Mouse (Mus musculus) bone marrow macrophage, adult 2 months (primary cell): ENCODE results near the gene Aatk. TPM values are rescaled to one million over a fixed set of nuclear protein-coding genes. Genes with fewer than 3 reads are reported as not detected.

ENCODE experiments used
- H3K27ac ChIP-seq: 2 replicates; pipeline ENCODE4 v1.5.1; 2012; ENCODE audit warnings: low read depth, low read length; ENCODE audit not compliant: insufficient read depth
- H3K4me1 ChIP-seq: 2 replicates; pipeline ENCODE4 v1.6.1; 2012; ENCODE audit warnings: low read length; ENCODE audit not compliant: control insufficient read depth, insufficient read depth
- H3K4me3 ChIP-seq: 2 replicates; pipeline ENCODE4 v1.5.1; 2012; ENCODE audit warnings: mild to moderate bottlenecking, low read length, moderate library complexity; ENCODE audit not compliant: insufficient read depth
- CTCF ChIP-seq: IDR thresholded peaks from 2 replicates; pipeline ENCODE4 v1.5.1; 2012; ENCODE audit warnings: low read depth, mild to moderate bottlenecking, low read length, moderate library complexity
- POLR2A ChIP-seq: IDR thresholded peaks from 2 replicates; pipeline ENCODE4 v1.6.1; 2012; ENCODE audit warnings: mild to moderate bottlenecking, low read depth, low read length, borderline replicate concordance
- polyA plus RNA-seq: library from polyadenylated mRNA; stranded (reverse); fragments of >200 nt; gene quantifications from 2 replicates; pipeline ENCODE4 v1.2.4, GENCODE M21; 2012; ENCODE audit not compliant: missing spikeins, insufficient read depth, insufficient read length

Gene Aatk
- polyA plus RNA-seq, 1 experiment, result 9.9 TPM

DNA sequence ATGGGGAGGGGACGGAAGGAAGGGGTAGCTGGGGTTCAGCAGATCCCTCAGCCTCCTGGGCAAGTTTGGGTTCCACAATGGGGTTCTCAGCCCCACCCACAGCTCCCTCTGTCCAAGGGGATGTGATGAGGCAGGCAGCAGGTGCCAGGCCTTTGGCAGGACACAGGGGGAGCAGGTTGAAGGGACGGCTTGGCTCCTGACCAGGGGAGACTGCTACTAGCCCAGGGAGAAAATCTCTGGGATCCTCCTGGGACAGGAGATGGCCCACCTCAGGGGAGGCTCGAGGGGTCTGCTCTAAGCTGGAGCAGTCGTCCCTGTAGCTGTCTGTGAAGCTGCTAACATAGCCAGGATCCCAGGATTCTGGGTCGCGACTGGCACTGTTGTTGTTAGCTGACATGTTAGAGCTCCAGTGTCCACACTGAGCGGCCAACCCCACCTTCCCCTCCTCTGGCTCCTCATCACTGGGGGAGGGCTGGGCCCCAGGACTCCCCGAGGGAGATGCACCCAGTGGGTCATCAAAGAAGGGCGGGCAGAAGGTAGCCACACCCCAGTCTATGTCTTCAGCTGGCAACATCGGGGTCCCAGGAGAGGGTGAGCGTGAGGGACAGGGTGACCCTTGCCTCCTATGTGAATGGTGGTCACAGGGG, 35.7 kb downstream of the Aatk start:
- Histone ChIP-seq H3K4me3 (no peak overlapping the region), H3K4me1 (peaks cover 5% of the 10 kb centered on the region), H3K27ac (no peak overlapping the region)
- TF ChIP-seq CTCF (no peak), POLR2A (no peak)

DNA sequence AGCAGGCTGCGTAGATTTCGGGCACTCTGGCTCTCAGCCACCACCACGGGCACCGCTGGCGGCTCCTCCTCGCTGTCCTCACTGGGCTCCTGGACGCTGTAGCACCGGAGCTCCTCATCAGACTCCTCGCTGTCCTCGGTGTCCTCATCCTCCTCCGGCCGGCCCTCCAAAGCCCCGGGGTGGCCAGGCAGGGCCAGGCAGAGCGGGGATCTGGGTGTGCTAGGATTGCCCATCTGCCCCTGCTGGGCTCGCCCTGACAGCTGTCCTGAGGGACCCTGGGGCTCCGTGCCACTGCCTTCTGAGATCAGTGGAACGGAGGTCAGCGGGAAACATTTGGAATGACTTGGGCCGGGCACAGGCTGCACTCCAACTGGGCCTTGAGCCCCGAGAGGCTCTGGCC, 37.0 kb downstream of the Aatk start:
- no peak overlapping the region for H3K4me3 ChIP-seq
- TF ChIP-seq POLR2A (no peak), CTCF (no peak)
- H3K27ac ChIP-seq, result no peak overlapping the region
- peaks cover 5% of the 10 kb centered on the region for H3K4me1 ChIP-seq

DNA sequence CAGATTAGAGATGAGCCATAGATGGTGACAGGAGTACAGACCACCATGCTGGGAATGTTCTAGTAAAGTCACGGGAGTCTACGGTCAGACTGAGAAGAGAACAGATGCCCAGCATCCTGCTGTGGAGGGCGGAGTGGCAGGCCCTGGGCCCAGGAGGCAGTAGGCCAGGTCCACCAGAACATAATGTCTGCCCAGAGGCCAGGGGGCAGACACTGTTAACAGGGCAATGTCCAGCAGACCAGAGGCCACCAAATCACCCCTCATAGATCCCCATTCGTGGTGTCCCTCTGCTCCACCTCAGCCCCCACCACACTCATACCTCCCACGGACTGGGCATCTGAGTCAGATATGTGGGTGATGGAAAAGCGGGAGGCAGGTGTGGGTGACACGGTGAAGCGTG, 38.0 kb downstream of the Aatk start:
- no peak overlapping the region for H3K27ac ChIP-seq
- H3K4me3 ChIP-seq, result no peak overlapping the region
- TF ChIP-seq POLR2A (no peak), CTCF (no peak)
- peaks cover 5% of the 10 kb centered on the region for H3K4me1 ChIP-seq

DNA sequence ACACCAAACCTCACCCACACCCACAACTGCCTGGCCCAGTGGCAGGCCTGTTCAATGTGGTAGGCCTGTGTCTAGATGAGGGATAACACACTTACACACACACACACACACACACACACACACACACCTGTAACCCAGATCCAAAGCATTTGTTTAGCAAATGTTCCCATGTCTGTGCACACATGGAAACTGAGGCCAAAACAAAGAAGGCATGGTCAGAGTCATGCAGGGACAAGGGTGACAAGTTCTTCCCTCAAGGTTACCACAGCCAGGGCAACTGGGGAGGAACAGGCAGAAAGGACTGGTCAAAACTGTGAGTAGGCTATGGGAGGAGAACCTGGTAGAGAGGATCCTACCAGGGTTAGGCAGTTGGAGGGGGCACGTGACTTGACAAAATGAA, 38.5 kb downstream of the Aatk start:
- Histone ChIP-seq H3K4me1 (peaks cover 3% of the 10 kb centered on the region), H3K4me3 (no peak overlapping the region), H3K27ac (no peak overlapping the region)
- TF ChIP-seq CTCF (no peak), POLR2A (no peak)

DNA sequence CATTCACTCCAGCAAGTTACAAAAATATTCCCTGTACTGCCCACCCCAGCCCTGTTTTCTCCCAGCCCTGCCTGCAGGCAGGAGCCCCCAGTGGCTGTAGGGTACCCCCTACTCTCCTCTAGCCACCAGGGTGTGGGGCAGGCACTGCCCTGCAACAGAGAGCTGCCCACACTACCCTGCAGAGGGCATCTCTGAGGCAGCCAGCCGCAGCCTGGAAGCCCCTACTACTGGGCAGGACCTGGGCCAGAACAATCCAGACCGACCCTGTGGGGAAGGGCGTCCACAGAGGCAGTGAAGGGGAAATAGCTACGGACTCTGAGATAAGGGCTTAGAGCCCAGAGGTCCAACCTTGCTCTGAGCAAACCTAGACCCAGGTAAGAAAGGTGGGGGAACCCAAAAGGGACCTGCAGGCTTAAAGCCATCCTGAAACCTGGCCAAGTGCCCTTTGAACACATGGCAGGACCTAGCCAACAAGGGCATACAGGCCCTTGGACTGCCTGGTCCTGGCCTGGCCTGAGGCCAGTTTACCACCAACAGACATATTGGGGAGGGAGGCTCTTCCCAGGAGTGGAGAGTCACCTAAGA, 39.4 kb downstream of the Aatk start:
- Histone ChIP-seq H3K4me1 (no peaks in the 10 kb centered on the region), H3K4me3 (no peak overlapping the region), H3K27ac (no peak overlapping the region)
- TF ChIP-seq POLR2A (no peak), CTCF (no peak)

DNA sequence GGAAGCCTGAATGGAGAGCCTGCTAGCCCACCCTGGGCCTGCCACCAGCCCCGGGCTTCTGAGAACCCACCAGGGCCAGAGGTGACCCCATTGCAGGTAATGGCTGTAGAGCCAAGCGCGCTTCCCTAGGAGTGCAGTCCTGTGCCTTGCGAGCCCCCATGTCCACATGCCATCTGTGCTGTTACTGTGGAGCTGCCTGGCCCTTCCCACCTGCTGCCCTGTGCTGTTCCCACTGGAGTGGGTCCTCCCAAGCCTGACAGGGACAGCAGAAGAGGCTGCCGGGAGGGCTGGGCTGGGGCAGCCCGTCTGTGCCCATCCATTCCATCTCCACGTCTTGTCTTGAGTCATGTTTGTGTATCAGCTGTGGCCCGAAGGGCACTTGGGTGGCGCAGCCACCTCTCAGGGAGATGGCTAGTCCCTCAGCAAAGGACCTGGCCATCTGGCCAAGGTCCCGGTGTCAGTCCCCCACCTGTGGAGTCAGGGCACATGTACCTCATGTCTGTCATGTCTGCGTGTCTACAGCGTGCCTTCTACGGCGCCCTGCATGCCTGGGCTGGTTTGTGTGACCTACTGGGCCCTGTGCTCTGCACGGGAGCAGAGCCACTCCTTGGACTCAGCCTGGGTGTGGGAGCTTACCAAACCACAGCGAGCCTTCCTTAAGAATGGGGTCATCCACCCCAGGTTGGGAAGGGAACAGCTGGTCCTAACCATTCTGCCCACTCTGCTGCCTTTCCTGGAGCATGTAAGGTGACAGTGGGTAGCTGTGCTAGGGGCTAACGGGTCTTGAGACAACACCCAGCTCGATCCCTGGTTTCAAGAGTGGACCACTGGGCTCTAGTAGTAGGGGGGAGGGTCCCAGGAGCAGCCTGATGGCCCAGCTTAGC, 41.3 kb downstream of the Aatk start:
- Histone ChIP-seq H3K27ac (no peak overlapping the region), H3K4me1 (no peaks in the 10 kb centered on the region), H3K4me3 (no peak overlapping the region)
- TF ChIP-seq CTCF (no peak), POLR2A (no peak)

DNA sequence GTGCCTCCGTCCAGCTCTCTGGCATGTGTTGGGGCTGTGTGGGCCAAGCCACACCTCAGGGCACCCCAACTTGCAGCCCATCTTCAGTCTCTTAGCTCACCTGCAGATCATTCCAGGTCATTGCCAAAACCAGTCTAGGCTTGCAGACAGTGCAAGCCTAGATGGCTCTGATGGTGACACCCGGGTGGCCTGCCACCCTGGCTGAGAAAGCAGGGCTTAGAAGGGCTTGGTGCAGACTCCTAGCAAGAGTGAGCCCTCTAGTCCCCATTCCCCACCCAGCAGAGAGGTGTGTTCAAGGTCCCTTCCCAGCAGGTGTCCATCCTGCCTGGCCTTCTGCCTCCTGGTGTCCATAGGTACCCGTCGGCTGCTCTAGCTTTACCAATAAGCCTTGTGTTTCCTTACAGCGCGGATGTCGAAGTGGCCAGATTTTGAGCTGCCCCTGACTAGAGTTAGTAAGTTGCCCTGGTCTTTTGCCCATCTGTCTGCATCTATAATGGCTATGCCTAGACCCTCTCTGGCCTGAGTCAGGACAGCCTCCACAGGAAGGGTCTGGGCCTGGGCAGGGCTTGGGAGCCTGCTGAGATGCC, 44.2 kb downstream of the Aatk start:
- TF ChIP-seq POLR2A (no peak), CTCF (no peak)
- no peak overlapping the region for H3K4me3 ChIP-seq
- H3K4me1 ChIP-seq, result no peaks in the 10 kb centered on the region
- no peak overlapping the region for H3K27ac ChIP-seq

DNA sequence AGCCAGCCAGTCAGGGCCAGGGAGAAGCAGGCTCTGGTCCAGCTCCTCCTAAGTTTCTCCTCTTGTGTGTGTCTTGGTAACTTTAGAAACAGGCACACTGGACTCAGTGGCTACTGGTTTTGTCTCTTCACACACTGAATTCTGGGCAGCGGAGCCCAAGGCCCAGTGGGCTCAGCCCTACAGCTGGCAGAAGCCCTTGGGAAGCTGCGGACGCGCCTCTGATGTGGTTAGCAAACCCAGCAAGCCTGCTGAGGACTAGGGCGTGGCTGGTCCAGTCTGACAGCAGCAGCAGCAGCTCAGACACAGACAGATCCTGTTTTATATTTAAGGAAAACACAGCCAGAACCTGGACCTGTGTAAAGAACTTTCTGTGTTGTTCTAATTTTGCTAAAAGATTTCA, 44.9 kb downstream of the Aatk start:
- H3K4me1 ChIP-seq, result no peaks in the 10 kb centered on the region
- no peak overlapping the region for H3K4me3 ChIP-seq
- H3K27ac ChIP-seq, result no peak overlapping the region
- TF ChIP-seq CTCF (no peak), POLR2A (no peak)

DNA sequence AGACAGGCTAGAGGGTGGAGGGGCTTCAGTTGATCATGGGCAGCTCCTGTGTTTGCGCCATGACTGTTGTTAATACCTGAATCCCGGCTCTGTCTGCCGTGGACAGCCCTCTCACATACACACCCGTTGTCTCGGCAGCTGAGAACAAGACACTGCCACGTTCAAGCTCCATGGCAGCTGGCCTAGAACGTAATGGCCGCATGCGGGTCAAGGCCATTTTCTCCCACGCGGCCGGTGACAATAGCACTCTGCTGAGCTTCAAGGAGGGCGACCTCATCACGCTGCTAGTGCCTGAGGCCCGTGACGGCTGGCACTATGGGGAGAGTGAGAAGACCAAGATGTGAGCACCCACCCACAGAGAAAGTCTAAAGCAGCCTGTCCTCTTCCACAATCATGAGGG, 49.6 kb downstream of the Aatk start:
- H3K4me1 ChIP-seq, result no peaks in the 10 kb centered on the region
- TF ChIP-seq POLR2A (no peak), CTCF (no peak)
- no peak overlapping the region for H3K27ac ChIP-seq
- no peak overlapping the region for H3K4me3 ChIP-seq

DNA sequence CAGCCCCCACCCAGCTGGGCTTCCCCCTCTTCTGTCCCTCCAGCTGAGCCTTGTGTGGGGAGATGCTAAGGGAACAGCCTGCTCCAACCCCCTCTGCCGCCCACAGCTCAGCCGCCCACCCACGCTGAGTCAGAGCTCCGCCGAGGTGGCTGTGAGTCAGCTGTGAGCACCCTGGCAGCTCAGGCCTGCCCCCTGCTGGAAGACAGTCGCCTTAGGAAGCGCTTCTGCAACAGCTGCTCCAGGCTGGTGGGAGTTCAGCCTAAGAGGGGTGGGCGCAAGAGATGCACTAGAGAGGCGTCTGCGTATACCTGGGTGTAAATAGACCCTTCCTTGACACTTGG, 55.7 kb downstream of the Aatk start:
- TF ChIP-seq CTCF, result peak; percentile 72
- TF ChIP-seq POLR2A, result no peak
- peaks cover 36% of the 10 kb centered on the region for H3K4me1 ChIP-seq
- peak overlapping the region; percentile 21; the same call in 1 of the 2 replicates for H3K4me3 ChIP-seq
- no peak overlapping the region for H3K27ac ChIP-seq
